ENCODE assay signal across 28 mouse cellular contexts in genomic region chr16:50798095-50798494, GRCm38 (mm10).
DNase-seq lines count a peak whose midpoint lies in the region; ATAC-seq and TF ChIP-seq lines count a peak whose summit lies in the region.
"Had no signal": no experiment of that assay in that cellular context is flagged by ENCODE, and none has a peak within 500 bp of the region (broad histone marks: within the 10 kb centered on the region; RNA-seq: fewer than 3 reads in every experiment).

No protein-coding gene starts in this region.

- TF ChIP-seq EP300 in MEL (IDR thresholded peaks at IDR 0.05; ENCODE audit: low read depth in 1 of 2, low read length in 2 of 2), result no peak

- DNase-seq in 416B (ENCODE audit: low read depth) (peak; percentile 6), MEL (ENCODE audit: low read depth, low spot score) (peak; percentile 4)
- no peak for DNase-seq in gastrocnemius, postnatal 25 days
- no peak for DNase-seq in midbrain, postnatal 0 days (ENCODE audit: low spot score)
- DNase-seq in adrenal gland, postnatal 36 days, result no peak
- DNase-seq: adrenal gland, postnatal 10 days; cerebellum, adult 11 months; cerebellum, adult 2 months; cerebellum, adult 9-11 months; cerebellum, postnatal 36 days; embryo, embryonic 11 days; gastrocnemius, postnatal 36 days; heart, adult 2 months; heart, postnatal 14 days; heart, postnatal 4 days; kidney, adult 18-20 months had no signal

- no peak overlapping the region for H3K27ac ChIP-seq in MEL (ENCODE audit: control insufficient read depth, low read depth, low read length)
- H3K27ac ChIP-seq in midbrain, postnatal 0 days (ENCODE audit: low read depth, low read length), result no peak overlapping the region
- H3K27ac ChIP-seq: embryonic facial prominence, embryonic 10.5 days; embryonic facial prominence, embryonic 13.5 days; forebrain, embryonic 10.5 days; heart, adult 2 months; heart, embryonic 10.5 days; heart, embryonic 13.5 days; hindbrain, embryonic 14.5 days; hindbrain, postnatal 0 days had no signal

- 0 out of 2 replicates have a peak, but pooled peaks have one; percentile 2 for TF ChIP-seq CTCF in E14TG2a.4 (conservative IDR thresholded peaks at IDR 0.05; ENCODE audit: low read length)
- peak in 1 of 3 experiments; percentile 21; a peak in 2 of 6 replicates for TF ChIP-seq CTCF in MEL (IDR thresholded peaks at IDR 0.05 in 2 of 3, conservative IDR thresholded peaks at IDR 0.05 in 1 of 3; ENCODE audit: control insufficient read depth in 1 of 3, insufficient read depth in 1 of 3, low read depth in 2 of 3, low read length in 3 of 3, poor library complexity in 1 of 3, severe bottlenecking in 1 of 3)
- no peak for TF ChIP-seq CTCF in midbrain, postnatal 0 days (IDR thresholded peaks at IDR 0.05)

- no peak overlapping the region for H3K4me2 ChIP-seq in midbrain, postnatal 0 days (ENCODE audit: low read depth, low read length, poor library complexity, severe bottlenecking)
- H3K4me2 ChIP-seq: embryonic facial prominence, embryonic 13.5 days; heart, embryonic 13.5 days; hindbrain, embryonic 14.5 days had no signal

- H3K4me3 ChIP-seq in E14TG2a.4 (replicated peaks; ENCODE audit: low read length) (no peak overlapping the region), MEL (ENCODE audit: control insufficient read depth in 1 of 2, insufficient read depth in 1 of 2, low read depth in 2 of 2, low read length in 2 of 2) (no peak overlapping the region)
- no peak overlapping the region for H3K4me3 ChIP-seq in midbrain, postnatal 0 days (ENCODE audit: low read depth, low read length)
- H3K4me3 ChIP-seq: embryonic facial prominence, embryonic 10.5 days; embryonic facial prominence, embryonic 13.5 days; forebrain, embryonic 10.5 days; heart, adult 2 months; heart, embryonic 10.5 days; heart, embryonic 13.5 days had no signal

- no peak for ATAC-seq in midbrain, postnatal 0 days (ENCODE audit: low FRiP score)
- ATAC-seq: activated CD4-positive, CD25-positive, alpha-beta regulatory T cell, adult 4 months; forebrain, embryonic 14.5 days; inflammation-experienced regulatory T-cells, adult 6 months; intestine, embryonic 16.5 days had no signal

- H3K9me3 ChIP-seq in E14TG2a.4 (ENCODE audit: low read length) (no peaks in the 10 kb centered on the region), MEL (replicated peaks; ENCODE audit: insufficient read depth, low read length) (no peaks in the 10 kb centered on the region)
- no peaks in the 10 kb centered on the region for H3K9me3 ChIP-seq in midbrain, postnatal 0 days (ENCODE audit: low read length)
- H3K9me3 ChIP-seq: embryonic facial prominence, embryonic 10.5 days; embryonic facial prominence, embryonic 13.5 days; forebrain, embryonic 10.5 days; heart, embryonic 10.5 days; heart, embryonic 13.5 days had no signal

- H3K9ac ChIP-seq in MEL (ENCODE audit: control insufficient read depth, low read depth, low read length, poor library complexity, severe bottlenecking), result no peak overlapping the region
- H3K9ac ChIP-seq in midbrain, postnatal 0 days (replicated peaks; ENCODE audit: low read length, poor library complexity, severe bottlenecking), result no peak overlapping the region
- H3K9ac ChIP-seq: embryonic facial prominence, embryonic 13.5 days; heart, embryonic 13.5 days; hindbrain, embryonic 14.5 days had no signal

- H3K4me1 ChIP-seq in E14TG2a.4 (replicated peaks; ENCODE audit: low read depth, low read length) (no peaks in the 10 kb centered on the region), MEL (ENCODE audit: control insufficient read depth in 1 of 2, insufficient read depth in 2 of 2, low read length in 2 of 2) (no peaks in the 10 kb centered on the region)
- H3K4me1 ChIP-seq in midbrain, postnatal 0 days (ENCODE audit: insufficient read depth, low read length), result no peaks in the 10 kb centered on the region
- H3K4me1 ChIP-seq: embryonic facial prominence, embryonic 10.5 days; embryonic facial prominence, embryonic 13.5 days; forebrain, embryonic 10.5 days; heart, embryonic 10.5 days had no signal

- no peaks in the 10 kb centered on the region for H3K79me2 ChIP-seq in MEL (ENCODE audit: control insufficient read depth, insufficient read depth, low read length, poor library complexity)

- H3K27me3 ChIP-seq in E14TG2a.4 (ENCODE audit: insufficient read depth, low read length), result no peaks in the 10 kb centered on the region
- no peaks in the 10 kb centered on the region; a peak in 1 of 4 replicates for H3K27me3 ChIP-seq in MEL (ENCODE audit: control insufficient read depth in 1 of 2, insufficient read depth in 2 of 2, low read length in 2 of 2)
- H3K27me3 ChIP-seq in midbrain, postnatal 0 days (ENCODE audit: insufficient read depth, low read length), result no peaks in the 10 kb centered on the region
- H3K27me3 ChIP-seq: embryonic facial prominence, embryonic 13.5 days; heart, embryonic 13.5 days had no signal

- no peak for TF ChIP-seq RAD21 in MEL (IDR thresholded peaks at IDR 0.05; ENCODE audit: low read depth, low read length)

- 88% methylated on average over 6 of the region's 6 CpGs for WGBS in midbrain, postnatal 0 days

- H3K36me3 ChIP-seq in E14TG2a.4 (ENCODE audit: insufficient read depth, low read length) (no peaks in the 10 kb centered on the region), MEL (ENCODE audit: control insufficient read depth in 1 of 2, insufficient read depth in 2 of 2, low read length in 2 of 2) (no peaks in the 10 kb centered on the region)
- no peaks in the 10 kb centered on the region for H3K36me3 ChIP-seq in midbrain, postnatal 0 days (ENCODE audit: insufficient read depth, low read length)
- H3K36me3 ChIP-seq: embryonic facial prominence, embryonic 10.5 days; embryonic facial prominence, embryonic 13.5 days; forebrain, embryonic 10.5 days; heart, embryonic 10.5 days; heart, embryonic 13.5 days had no signal

- no peak for TF ChIP-seq POLR2A in MEL (IDR thresholded peaks at IDR 0.05; ENCODE audit: control insufficient read depth in 1 of 2, insufficient read depth in 1 of 2, low read depth in 1 of 2, low read length in 2 of 2, poor library complexity in 1 of 2)

TF ChIP-seq in MEL, 35 proteins besides CTCF, POLR2A, EP300 and RAD21:
- 0 out of 2 replicates have a peak, but pooled peaks have one; percentile 4 for TF ChIP-seq SMC3 (IDR thresholded peaks at IDR 0.05; ENCODE audit: low read depth, low read length)
- no peak for TF ChIP-seq TBP (IDR thresholded peaks at IDR 0.05; ENCODE audit: low read depth, low read length)

Comparison
In these comparisons a context has a peak if more than half of its experiments do, and no peak if none do; other contexts are left out.
1. DNase-seq: peak in 416B (single experiment) and MEL (single experiment); none in gastrocnemius, postnatal 25 days (single experiment), midbrain, postnatal 0 days (single experiment) and adrenal gland, postnatal 36 days (0 of 2).